Mouse (Mus musculus) lung, embryonic 16.5 days (tissue): ENCODE measurements around the gene Whrn. TPM values are rescaled to one million over a fixed set of nuclear protein-coding genes. Genes with fewer than 3 reads are reported as not detected.
A peak's percentile ranks its signal among the peaks of the same experiment; 100 is the strongest.

Source experiments
- ATAC-seq: fragments of 200-750 bp; cut with Nextera tagmentation; 2 replicates; pipeline ENCODE4 v1.8.0; 2017; ENCODE audit warnings: low read depth, mild to moderate bottlenecking, moderate library complexity
- H3K27ac ChIP-seq: fragments of 300-500 bp; sonication (generic); 2 replicates; pipeline ENCODE4 v1.5.1; 2014; ENCODE audit warnings: mild to moderate bottlenecking, control low read depth, low read length
- H3K27me3 ChIP-seq: fragments of 300-500 bp; sonication (generic); 2 replicates; pipeline ENCODE4 v1.6.1; 2014; ENCODE audit warnings: low read depth, low read length, mixed read lengths; ENCODE audit not compliant: control insufficient read depth, insufficient read depth
- H3K36me3 ChIP-seq: fragments of 300-500 bp; sonication (generic); 2 replicates; pipeline ENCODE4 v1.6.1; 2014; ENCODE audit warnings: low read length; ENCODE audit not compliant: control insufficient read depth, insufficient read depth
- H3K4me1 ChIP-seq: fragments of 300-500 bp; sonication (generic); replicated peaks from 2 replicates; pipeline ENCODE4 v1.6.1; 2014; ENCODE audit warnings: low read length, mixed read lengths; ENCODE audit not compliant: control insufficient read depth, insufficient read depth
- H3K4me2 ChIP-seq: fragments of 300-500 bp; sonication (generic); 2 replicates; pipeline ENCODE4 v1.6.1; 2014; ENCODE audit warnings: low read depth, low read length, control low read depth
- H3K4me3 ChIP-seq: fragments of 300-500 bp; sonication (generic); 2 replicates; pipeline ENCODE4 v1.5.1; 2014; ENCODE audit warnings: mild to moderate bottlenecking, low read length, control low read depth
- H3K9ac ChIP-seq: fragments of 300-500 bp; sonication (generic); 2 replicates; pipeline ENCODE4 v1.6.1; 2014; ENCODE audit warnings: low read length, control low read depth
- H3K9me3 ChIP-seq: fragments of 300-500 bp; sonication (generic); 2 replicates; pipeline ENCODE4 v1.6.1; 2016; ENCODE audit warnings: low read length; ENCODE audit not compliant: control insufficient read depth
- whole genome bisulfite sequencing: fragments of 180-500 bp; shearing (Covaris S2); extraction: QIAGEN DNeasy Blood & Tissue Kit; methylation state at CpG from one replicate; pipeline ENCODE4 v1.1.7; 2014; 5-methylcytosine and 5-hydroxymethylcytosine counted together
- polyA plus RNA-seq: library from polyadenylated mRNA; unstranded; fragments of >200 nt; fragmentation: Nextera tagmentation; extraction: Ambion mirVana; gene quantifications from 2 replicates; pipeline ENCODE4 v1.2.1, GENCODE M21; 2015

Gene Whrn
- polyA plus RNA-seq, 1 experiment from 2014 or later = 2.6 TPM

DNA sequence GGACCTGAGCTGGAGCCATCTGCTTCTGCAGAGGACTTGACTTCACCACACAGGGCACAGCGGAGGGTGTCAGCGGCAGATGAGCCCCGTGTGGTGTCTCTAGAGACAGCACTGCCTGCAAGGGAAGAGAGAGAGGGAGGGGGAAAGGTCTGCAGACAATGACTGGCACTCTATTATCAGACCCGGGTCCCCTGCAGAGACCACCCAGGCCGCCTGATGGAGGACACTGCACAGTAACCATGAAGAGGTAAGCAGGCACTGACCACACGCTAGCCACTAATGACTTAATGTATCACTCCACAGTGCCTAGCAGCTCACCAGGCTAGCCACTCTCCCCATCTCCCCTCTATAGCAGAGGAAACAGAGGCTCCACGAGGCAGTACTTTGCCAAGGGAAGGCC, 124.9 kb downstream of the Whrn start:
- Histone ChIP-seq H3K9ac (no peak overlapping the region), H3K4me3 (no peak overlapping the region), H3K27me3 (no peaks in the 10 kb centered on the region), H3K27ac (no peak overlapping the region), H3K9me3 (no peaks in the 10 kb centered on the region), H3K4me1 (no peaks in the 10 kb centered on the region), H3K4me2 (no peak overlapping the region), H3K36me3 (peaks cover 40% of the 10 kb centered on the region)
- WGBS = 55% methylated on average over 7 of the region's 7 CpGs
- ATAC-seq = no peak

DNA sequence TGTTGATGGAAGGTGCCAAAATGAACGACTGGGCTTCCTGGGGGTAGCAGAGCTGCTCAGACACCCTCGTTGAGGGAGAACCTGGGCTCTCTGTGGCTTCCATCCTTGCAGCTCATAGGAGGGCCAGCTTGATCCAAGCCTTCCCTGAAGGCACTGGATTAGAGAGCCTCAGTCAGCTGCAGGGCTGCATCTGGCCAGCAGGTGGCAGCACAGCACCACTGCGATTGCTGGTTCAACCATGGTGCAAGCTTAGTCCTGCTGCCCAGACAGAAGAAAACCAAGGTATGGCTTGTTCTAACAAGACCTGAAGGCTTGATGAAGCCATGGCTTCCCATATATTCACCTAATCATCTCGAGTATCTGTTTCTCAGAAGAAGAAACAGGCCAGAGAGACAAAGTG, 127.2 kb downstream of the Whrn start:
- no peaks in the 10 kb centered on the region for H3K4me1 ChIP-seq
- no peaks in the 10 kb centered on the region for H3K9me3 ChIP-seq
- 20% methylated on average over 4 of the region's 4 CpGs for WGBS
- H3K36me3 ChIP-seq = peaks cover 28% of the 10 kb centered on the region
- no peak overlapping the region for H3K4me2 ChIP-seq
- no peaks in the 10 kb centered on the region for H3K27me3 ChIP-seq
- no peak overlapping the region for H3K9ac ChIP-seq
- peak; percentile 58 for ATAC-seq
- no peak overlapping the region for H3K27ac ChIP-seq
- no peak overlapping the region for H3K4me3 ChIP-seq

Other genes with a start within 250 kb of the Whrn start
- 0.48 TPM in 1 of 2 replicates, not detected in the other for gene Orm1, start 151.4 kb downstream of the Whrn start, polyA plus RNA-seq
- not detected in 2 replicates for gene Orm3, start 139.8 kb downstream of the Whrn start, polyA plus RNA-seq
- not detected in 2 replicates for gene Orm2, start 133.5 kb downstream of the Whrn start, polyA plus RNA-seq
- 10.2 and 10.6 TPM in 2 replicates for gene Akna, start 92.6 kb downstream of the Whrn start, polyA plus RNA-seq
- gene Atp6v1g1, start 48.8 kb upstream of the Whrn start, polyA plus RNA-seq = 271 and 284 TPM in 2 replicates
- gene Tmem268, start 62.8 kb upstream of the Whrn start, polyA plus RNA-seq = 8.8 and 9.6 TPM in 2 replicates
- gene Gm11213, start 109.3 kb upstream of the Whrn start, polyA plus RNA-seq = not detected in 2 replicates
- gene Tex48, start 126.4 kb upstream of the Whrn start, polyA plus RNA-seq = not detected in 2 replicates
- not detected in 2 replicates for gene Gm11214, start 167.4 kb upstream of the Whrn start, polyA plus RNA-seq
- gene Tnfsf15, start 249.1 kb upstream of the Whrn start, polyA plus RNA-seq = 0.46 and 0.65 TPM in 2 replicates